In the genomic region with DNA sequence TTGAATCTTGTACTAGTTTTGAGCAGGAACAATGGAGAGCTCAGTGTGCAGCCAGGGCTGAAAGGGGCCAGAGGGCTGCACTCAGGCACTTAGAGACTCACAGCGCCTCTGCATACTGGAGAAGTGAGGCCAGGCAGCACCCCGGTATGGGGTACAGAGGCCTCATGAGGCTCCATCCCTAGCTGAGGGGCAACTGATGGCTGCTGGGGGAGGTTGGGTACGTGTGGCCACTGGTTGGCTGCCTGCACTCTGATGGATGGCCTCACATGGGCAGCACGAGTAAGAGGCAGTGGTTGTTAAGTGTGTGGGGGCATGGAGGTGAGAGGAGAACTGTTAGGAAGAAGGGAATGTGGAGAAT, we compare ENCODE assay signal across 11 mouse cellular contexts. TPM values are rescaled to one million over a fixed set of nuclear protein-coding genes. Genes with fewer than 3 reads are reported as not detected.
DNase-seq lines count a peak whose midpoint lies in the region; ATAC-seq and TF ChIP-seq lines count a peak whose summit lies in the region.
"Had no signal": no experiment of that assay in that cellular context is flagged by ENCODE, and none has a peak within 500 bp of the region (broad histone marks: within the 10 kb centered on the region; RNA-seq: fewer than 3 reads in every experiment).

No protein-coding gene starts in this region.

- no peak for ATAC-seq in limb, embryonic 12.5 days (ENCODE audit: insufficient number of reproducible peaks, insufficient read depth, low FRiP score, low TSS enrichment, low read depth)
- ATAC-seq in hindbrain, embryonic 15.5 days (ENCODE audit: low FRiP score, low read depth), result 0 out of 2 replicates have a peak, but pooled peaks have one; percentile 42
- ATAC-seq in midbrain, embryonic 14.5 days (ENCODE audit: low FRiP score, low TSS enrichment), result 0 out of 2 replicates have a peak, but pooled peaks have one; percentile 31

- peaks cover 12% of the 10 kb centered on the region for H3K4me1 ChIP-seq in limb, embryonic 12.5 days (replicated peaks)
- no peaks in the 10 kb centered on the region for H3K4me1 ChIP-seq in limb, embryonic 10.5 days
- H3K4me1 ChIP-seq in embryonic facial prominence, embryonic 10.5 days, result peaks cover 9% of the 10 kb centered on the region
- peaks cover 4% of the 10 kb centered on the region for H3K4me1 ChIP-seq in hindbrain, embryonic 15.5 days (replicated peaks)
- peaks cover 10% of the 10 kb centered on the region for H3K4me1 ChIP-seq in midbrain, embryonic 14.5 days (ENCODE audit: control insufficient read depth, insufficient read depth, low read length)
- peaks cover 10% of the 10 kb centered on the region; the same call in 1 of the 2 replicates for H3K4me1 ChIP-seq in kidney, adult 2 months (ENCODE audit: control insufficient read depth, insufficient read depth, low read length)

- H3K36me3 ChIP-seq in limb, embryonic 12.5 days, result peaks cover 41% of the 10 kb centered on the region
- peaks cover 54% of the 10 kb centered on the region for H3K36me3 ChIP-seq in limb, embryonic 10.5 days
- H3K36me3 ChIP-seq in embryonic facial prominence, embryonic 10.5 days (replicated peaks), result peaks cover 51% of the 10 kb centered on the region
- peaks cover 5% of the 10 kb centered on the region; the same call in 1 of the 2 replicates for H3K36me3 ChIP-seq in hindbrain, embryonic 15.5 days
- peaks cover 19% of the 10 kb centered on the region for H3K36me3 ChIP-seq in midbrain, embryonic 14.5 days (ENCODE audit: control insufficient read depth, insufficient read depth, low read length)
- H3K36me3 ChIP-seq in kidney, adult 2 months (ENCODE audit: control insufficient read depth, insufficient read depth, low read length), result peaks cover 4% of the 10 kb centered on the region

- H3K9ac ChIP-seq in limb, embryonic 12.5 days (replicated peaks), result no peak overlapping the region
- H3K9ac ChIP-seq in hindbrain, embryonic 15.5 days, result no peak overlapping the region
- no peak overlapping the region for H3K9ac ChIP-seq in midbrain, embryonic 14.5 days (replicated peaks; ENCODE audit: low read length)
- H3K9ac ChIP-seq: embryonic facial prominence, embryonic 13.5 days had no signal

- no peak for DNase-seq in limb, embryonic 10.5 days (ENCODE audit: low spot score)
- DNase-seq in embryonic facial prominence, embryonic 10.5 days (ENCODE audit: low spot score), result peak; percentile 16
- no peak for DNase-seq in midbrain, embryonic 14.5 days
- no peak for DNase-seq in lung, postnatal 25 days (ENCODE audit: low spot score)
- DNase-seq in kidney, adult 2 months, result no peak
- no peak for DNase-seq in adrenal gland, adult 18-20 months (ENCODE audit: low spot score in 2 of 2)
- DNase-seq: adrenal gland, postnatal 25 days; lung, postnatal 14 days had no signal

- H3K4me2 ChIP-seq in limb, embryonic 12.5 days, result no peak overlapping the region
- H3K4me2 ChIP-seq in hindbrain, embryonic 15.5 days, result no peak overlapping the region
- H3K4me2 ChIP-seq in midbrain, embryonic 14.5 days (ENCODE audit: low read length), result no peak overlapping the region
- H3K4me2 ChIP-seq: embryonic facial prominence, embryonic 13.5 days had no signal

- H3K9me3 ChIP-seq in limb, embryonic 12.5 days, result no peaks in the 10 kb centered on the region
- no peaks in the 10 kb centered on the region for H3K9me3 ChIP-seq in limb, embryonic 10.5 days (replicated peaks)
- H3K9me3 ChIP-seq in embryonic facial prominence, embryonic 10.5 days, result no peaks in the 10 kb centered on the region
- no peaks in the 10 kb centered on the region for H3K9me3 ChIP-seq in hindbrain, embryonic 15.5 days
- no peaks in the 10 kb centered on the region for H3K9me3 ChIP-seq in midbrain, embryonic 14.5 days (ENCODE audit: control insufficient read depth, low read length)
- H3K9me3 ChIP-seq: embryonic facial prominence, embryonic 13.5 days had no signal

- peak overlapping the region; percentile 42; the same call in 1 of the 2 replicates for H3K27ac ChIP-seq in limb, embryonic 12.5 days
- H3K27ac ChIP-seq in limb, embryonic 10.5 days, result no peak overlapping the region
- H3K27ac ChIP-seq in embryonic facial prominence, embryonic 10.5 days (replicated peaks), result peak overlapping the region; percentile 71
- H3K27ac ChIP-seq in hindbrain, embryonic 15.5 days (replicated peaks), result peak overlapping the region; percentile 39; the same call in 1 of the 2 replicates
- H3K27ac ChIP-seq in midbrain, embryonic 14.5 days (replicated peaks; ENCODE audit: low read depth, low read length), result no peak overlapping the region
- H3K27ac ChIP-seq in kidney, adult 2 months (ENCODE audit: insufficient read depth, low read depth, low read length), result no peak overlapping the region
- H3K27ac ChIP-seq: embryonic facial prominence, embryonic 13.5 days had no signal

- WGBS in limb, embryonic 12.5 days, result 61% methylated on average over 4 of the region's 4 CpGs
- 64% methylated on average over 4 of the region's 4 CpGs for WGBS in limb, embryonic 10.5 days
- WGBS in embryonic facial prominence, embryonic 10.5 days, result 42% methylated on average over 4 of the region's 4 CpGs
- WGBS in hindbrain, embryonic 15.5 days, result 14% methylated on average over 4 of the region's 4 CpGs
- WGBS in midbrain, embryonic 14.5 days, result 2% methylated on average over 4 of the region's 4 CpGs
- 64% methylated on average over 4 of the region's 4 CpGs for WGBS in kidney, adult 2 months

- no peak for TF ChIP-seq CTCF in kidney, adult 2 months (conservative IDR thresholded peaks at IDR 0.05; ENCODE audit: insufficient read depth, insufficient read length, low read depth, low read length)

- no peak for TF ChIP-seq POLR2A in kidney, adult 2 months (IDR thresholded peaks at IDR 0.05; ENCODE audit: low read depth, low read length)

- H3K27me3 ChIP-seq in limb, embryonic 12.5 days, result no peaks in the 10 kb centered on the region
- no peaks in the 10 kb centered on the region for H3K27me3 ChIP-seq in limb, embryonic 10.5 days (ENCODE audit: low read depth, poor library complexity, severe bottlenecking)
- H3K27me3 ChIP-seq in embryonic facial prominence, embryonic 10.5 days (replicated peaks; ENCODE audit: low read depth, poor library complexity, severe bottlenecking), result no peaks in the 10 kb centered on the region
- H3K27me3 ChIP-seq in hindbrain, embryonic 15.5 days, result no peaks in the 10 kb centered on the region
- H3K27me3 ChIP-seq in midbrain, embryonic 14.5 days (ENCODE audit: control insufficient read depth, insufficient read depth, low read length), result no peaks in the 10 kb centered on the region
- H3K27me3 ChIP-seq in kidney, adult 2 months (replicated peaks; ENCODE audit: control insufficient read depth, insufficient read depth, low read length), result no peaks in the 10 kb centered on the region
- H3K27me3 ChIP-seq: embryonic facial prominence, embryonic 13.5 days had no signal

- no peak overlapping the region for H3K4me3 ChIP-seq in limb, embryonic 12.5 days (replicated peaks)
- no peak overlapping the region for H3K4me3 ChIP-seq in limb, embryonic 10.5 days
- no peak overlapping the region for H3K4me3 ChIP-seq in embryonic facial prominence, embryonic 10.5 days
- H3K4me3 ChIP-seq in hindbrain, embryonic 15.5 days, result no peak overlapping the region
- no peak overlapping the region for H3K4me3 ChIP-seq in midbrain, embryonic 14.5 days (replicated peaks; ENCODE audit: low read depth, low read length)
- no peak overlapping the region for H3K4me3 ChIP-seq in kidney, adult 2 months (ENCODE audit: insufficient read depth, low read depth, low read length)
- H3K4me3 ChIP-seq: embryonic facial prominence, embryonic 13.5 days had no signal

RNA-seq across cellular contexts. Expression of a gene that starts 19.7 kb away (rescaled TPM):
- 0.94 TPM in 1 of 2 replicates, not detected in the other for polyA plus RNA-seq in limb, embryonic 12.5 days (2016; fragmentation: Nextera tagmentation; extraction: Ambion mirVana)
- 0.68 and 1.4 TPM in 2 replicates for polyA plus RNA-seq in limb, embryonic 10.5 days (2016; fragmentation: Nextera tagmentation; extraction: Ambion mirVana)
- not detected in 2 replicates for polyA plus RNA-seq in embryonic facial prominence, embryonic 10.5 days (2016; fragmentation: Nextera tagmentation; extraction: Ambion mirVana)
- 0.82 and 1.2 TPM in 2 replicates for polyA plus RNA-seq in hindbrain, embryonic 15.5 days (2015; fragmentation: Nextera tagmentation; extraction: Ambion mirVana)
- polyA plus RNA-seq in midbrain, embryonic 14.5 days (2014; fragmentation: Nextera tagmentation; extraction: Ambion mirVana), result 1.6 and 1.7 TPM in 2 replicates
- not detected in 2 replicates for polyA plus RNA-seq in kidney, adult 2 months (2012; rRNA removed)
- 1 to 10 TPM in 1 of 2 experiments, under 1 TPM in 1; 0.77 to 1.6 TPM for total RNA-seq in adrenal gland, adult 18-20 months (2021)
- total RNA-seq: adrenal gland, postnatal 25 days had no signal
- polyA plus RNA-seq: embryonic facial prominence, embryonic 13.5 days had no signal

RNA-seq across cellular contexts. Expression of a gene that starts 20.1 kb away (rescaled TPM):
- polyA plus RNA-seq in limb, embryonic 12.5 days (2016; fragmentation: Nextera tagmentation; extraction: Ambion mirVana), result 97.0 and 97.8 TPM in 2 replicates
- 65.9 and 75.5 TPM in 2 replicates for polyA plus RNA-seq in limb, embryonic 10.5 days (2016; fragmentation: Nextera tagmentation; extraction: Ambion mirVana)
- 61.0 and 61.5 TPM in 2 replicates for polyA plus RNA-seq in embryonic facial prominence, embryonic 10.5 days (2016; fragmentation: Nextera tagmentation; extraction: Ambion mirVana)
- 69.9 and 71.4 TPM in 2 replicates for polyA plus RNA-seq in hindbrain, embryonic 15.5 days (2015; fragmentation: Nextera tagmentation; extraction: Ambion mirVana)
- polyA plus RNA-seq in midbrain, embryonic 14.5 days (2014; fragmentation: Nextera tagmentation; extraction: Ambion mirVana), result 74.5 and 88.2 TPM in 2 replicates
- polyA plus RNA-seq in kidney, adult 2 months (2012; rRNA removed), result 70.9 and 73.6 TPM in 2 replicates
- 100 to 1,000 TPM; 131 to 161 TPM for total RNA-seq in adrenal gland, adult 18-20 months (2021)

Comparison
In these comparisons a context has a peak if more than half of its experiments do, and no peak if none do; other contexts are left out.
1. H3K27ac ChIP-seq: peak in limb, embryonic 12.5 days (single experiment), embryonic facial prominence, embryonic 10.5 days (single experiment) and hindbrain, embryonic 15.5 days (single experiment); none in limb, embryonic 10.5 days (single experiment), midbrain, embryonic 14.5 days (single experiment) and kidney, adult 2 months (single experiment).